Mouse (Mus musculus) bone marrow, adult 2 months (tissue): Measurements from ENCODE around the gene Usp12.

Source experiments
- CTCF ChIP-seq: fragments of 200-500 bp; IDR thresholded peaks from 2 replicates; pipeline ENCODE4 v1.5.1; 2011; ENCODE audit warnings: low read length, control low read depth; ENCODE audit not compliant: control insufficient read depth, insufficient read depth
- POLR2A ChIP-seq: fragments of 200-500 bp; IDR thresholded peaks from 2 replicates; pipeline ENCODE4 v1.6.1; 2011; ENCODE audit warnings: low read depth, mild to moderate bottlenecking, control low read depth, low read length, borderline replicate concordance; ENCODE audit not compliant: control insufficient read depth

GRCm38 (mm10) chr5:146749857-146750256 is 44.9 kb downstream of the Usp12 start:
- no peak for TF ChIP-seq POLR2A
- no peak for TF ChIP-seq CTCF
